Mouse (Mus musculus) testis, adult 2 months (tissue): Measurements from ENCODE around the gene Grhl1.

ENCODE experiments used
- CTCF ChIP-seq: fragments of 200-500 bp; IDR thresholded peaks from 2 replicates; pipeline ENCODE4 v1.5.1; 2012; ENCODE audit warnings: low read depth, mild to moderate bottlenecking, inconsistent platforms, low read length, moderate library complexity; ENCODE audit not compliant: control insufficient read depth, insufficient read depth, insufficient replicate concordance
- POLR2A ChIP-seq: fragments of 200-500 bp; IDR thresholded peaks from 2 replicates; pipeline ENCODE4 v1.6.1; 2012; ENCODE audit warnings: low read depth, mild to moderate bottlenecking, inconsistent platforms, low read length, moderate library complexity; ENCODE audit not compliant: control insufficient read depth

- no peak for TF ChIP-seq CTCF
- no peak for TF ChIP-seq POLR2A
Measured at GRCm38 (mm10) chr12:24563395-24563960, 8.6 kb upstream of the Grhl1 start.
